Mouse (Mus musculus): ENCODE data around the gene Pxdn. TPM values are rescaled to one million over a fixed set of nuclear protein-coding genes. Genes with fewer than 3 reads are reported as not detected.

Gene Pxdn
- under 1 TPM in 1 of 2 experiments, not detected in 1; 0.09 TPM for total RNA-seq (2023)

DNA sequence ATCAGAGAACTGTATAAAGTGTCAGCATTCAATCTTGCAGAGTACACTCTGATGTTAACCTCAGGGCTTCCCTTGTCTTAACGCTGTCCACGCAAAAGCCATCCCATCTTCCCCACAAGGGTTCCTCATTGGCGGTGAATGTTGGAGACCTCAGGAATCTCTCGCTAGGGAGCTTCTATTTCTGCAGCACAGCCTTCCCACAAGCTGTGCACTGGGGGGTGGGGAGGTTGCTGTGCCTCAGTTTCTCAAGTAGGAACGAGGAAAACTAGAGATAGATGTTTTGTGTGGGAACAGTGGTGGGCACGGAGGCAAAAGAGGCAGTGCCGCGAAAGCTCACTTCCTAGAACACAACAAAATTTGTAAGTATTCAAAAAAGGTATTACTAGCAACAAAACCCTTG, at the start of gene Pxdn:
Gene Pxdn, plus strand, starts transcription at position 301 of the 400 bp plus-strand sequence.

Other genes starting within 250 kb of the Pxdn start
- not detected for gene Tpo, start 195.0 kb downstream of the Pxdn start, total RNA-seq (2023)